Mouse (Mus musculus): Measurements from ENCODE around the gene Lhfpl3. TPM values are rescaled to one million over a fixed set of nuclear protein-coding genes. Genes with fewer than 3 reads are reported as not detected.

Lhfpl3 gene
- total RNA-seq, 2 experiments from 2014 or later = 19.0 to 23.4 TPM

- DNase-seq (ENCODE audit: low spot score in 2 of 2) = no peak
- intact Hi-C loops (cut with DNase I) = no loop called here
Measured at GRCm38 (mm10) chr5:23249896-23250875, 504.3 kb downstream of the Lhfpl3 start.

DNA sequence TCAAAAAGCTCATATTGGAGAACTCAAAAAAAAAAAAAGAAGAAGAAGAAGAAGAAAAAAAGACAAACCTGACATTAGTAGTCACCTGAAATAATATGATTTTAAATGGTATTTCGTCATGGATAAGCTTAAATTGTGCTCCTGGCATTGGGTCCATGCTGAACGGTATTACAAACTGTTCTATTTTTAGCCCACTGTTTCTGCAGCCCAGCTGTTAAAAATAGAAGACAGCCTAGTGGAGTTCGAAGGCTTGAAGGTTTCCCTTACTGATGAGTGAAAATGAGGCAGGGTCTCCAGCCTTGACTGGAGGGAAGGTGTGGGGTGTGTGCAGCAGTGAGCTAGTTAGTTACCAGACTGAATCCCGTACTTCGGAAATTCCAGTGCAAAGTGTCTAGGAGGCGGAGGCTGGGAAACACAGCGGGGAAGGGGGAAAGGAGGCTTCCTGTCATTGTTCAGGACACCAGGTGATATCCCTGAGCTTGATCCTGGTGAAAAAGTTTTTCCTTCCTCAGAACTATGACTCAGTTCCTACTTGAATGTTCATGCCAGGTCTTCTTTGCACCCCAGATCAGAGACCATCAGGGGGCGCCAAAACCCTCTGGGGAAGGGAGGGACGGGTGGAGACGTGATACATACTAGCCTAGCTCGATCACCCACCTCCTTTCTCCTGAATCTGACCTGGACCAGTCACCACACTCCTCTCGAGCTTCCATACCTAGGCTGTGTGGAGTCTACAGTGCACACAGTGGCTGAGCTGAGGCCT, 505.8 kb downstream of the Lhfpl3 start:
- intact Hi-C loops (cut with DNase I) = no loop called here
- DNase-seq (ENCODE audit: low spot score in 2 of 2) = peak in 1 of 2 experiments; percentile 22

GRCm38 (mm10) chr5:23255816-23256418, 510.1 kb downstream of the Lhfpl3 start:
- intact Hi-C loops (cut with DNase I) = no loop called here

DNA sequence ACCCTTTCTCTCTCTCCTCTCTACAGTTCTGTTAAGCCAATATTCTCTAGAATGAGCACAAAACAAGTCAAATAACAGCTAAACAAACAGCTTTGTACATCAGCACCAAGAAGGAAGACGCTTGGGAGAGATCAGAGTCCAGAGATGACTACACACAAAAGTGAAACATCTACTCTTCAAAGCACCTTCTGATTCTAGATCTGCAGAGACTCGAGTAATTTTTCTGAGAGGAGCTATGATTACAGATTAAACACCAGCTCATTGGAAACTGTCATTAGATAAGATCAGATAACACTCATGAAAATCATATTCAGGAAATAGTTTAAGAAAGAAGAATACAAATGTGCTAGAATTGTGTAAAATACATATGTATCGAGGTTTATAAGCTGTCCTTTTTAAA, 527.5 kb downstream of the Lhfpl3 start:
- intact Hi-C loops (cut with DNase I) = no loop called here
- DNase-seq (ENCODE audit: low spot score in 2 of 2) = no peak

More at GRCm38 (mm10) chr5:23255816-23256418, 510.1 kb downstream of the Lhfpl3 start:
- no peak for DNase-seq (ENCODE audit: low spot score in 2 of 2)

DNA sequence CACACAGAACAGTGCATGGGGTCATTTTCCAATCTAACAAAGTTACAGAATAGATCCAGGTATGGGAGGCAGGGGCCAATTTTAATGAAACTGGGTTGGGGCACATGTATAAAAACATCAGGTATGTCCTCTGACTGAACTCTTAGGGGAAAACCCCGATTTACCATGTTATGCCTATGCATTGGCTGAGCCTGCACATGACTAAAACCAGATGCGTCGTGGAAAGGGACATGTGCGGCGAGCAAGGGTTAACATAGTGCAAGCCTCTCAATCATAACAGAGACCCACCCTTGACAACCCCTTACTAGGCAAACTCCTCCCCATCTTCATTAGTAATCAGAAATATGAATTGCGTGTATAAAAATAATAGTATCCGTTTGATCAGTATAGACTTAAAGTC, 533.5 kb downstream of the Lhfpl3 start:
- DNase-seq (ENCODE audit: low spot score in 2 of 2) = no peak
- intact Hi-C loops (cut with DNase I) = no loop called here

DNA sequence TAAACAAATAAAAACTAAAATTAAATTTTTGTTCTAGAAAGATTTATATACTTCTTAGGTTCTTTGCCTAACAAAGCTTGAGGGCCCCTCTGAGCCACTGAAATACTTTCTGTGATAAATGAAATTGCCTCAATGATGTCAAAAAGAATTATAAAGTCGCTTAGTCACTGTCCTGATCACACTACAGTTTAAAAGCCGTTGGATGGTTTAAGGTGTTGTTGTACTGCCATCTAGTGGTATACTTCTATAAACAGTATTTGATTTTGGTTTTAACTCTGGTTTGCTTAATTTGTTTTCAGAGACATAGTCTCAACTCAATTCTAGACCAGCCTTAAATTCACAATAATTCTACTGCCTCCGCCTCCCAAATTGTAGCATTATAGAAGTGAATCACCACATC, 539.0 kb downstream of the Lhfpl3 start:
- DNase-seq (ENCODE audit: low spot score in 2 of 2) = peak in 1 of 2 experiments; percentile 11
- intact Hi-C loops (cut with DNase I) = no loop called here

GRCm38 (mm10) chr5:23289149-23289548, 543.3 kb downstream of the Lhfpl3 start:
- DNase-seq (ENCODE audit: low spot score in 2 of 2) = no peak
- intact Hi-C loops (cut with DNase I) = no loop called here

Small RNA genes lying within 50 kb of the gene (microRNA-seq; reads per million reads assigned to microRNA genes)
- gene Gm28022 (0 reads per million in 2 experiments), gene Gm44363 (0 reads per million in 2 experiments)

Other genes starting within 250 kb of the Lhfpl3 start
- 10 to 100 TPM; 18.4 to 19.5 TPM for gene Orc5, start 195.6 kb upstream of the Lhfpl3 start, total RNA-seq (2021)